Mouse (Mus musculus) olfactory bulb, adult 2 months (tissue): ENCODE measurements around the gene Nisch.

Source experiments
- CTCF ChIP-seq: fragments of 200-500 bp; IDR thresholded peaks from 2 replicates; pipeline ENCODE4 v1.5.1; 2012; ENCODE audit warnings: low read depth, mild to moderate bottlenecking, low read length, moderate library complexity; ENCODE audit not compliant: insufficient read depth
- POLR2A ChIP-seq: fragments of 200-500 bp; IDR thresholded peaks from 2 replicates; pipeline ENCODE4 v1.6.1; 2012; ENCODE audit warnings: mild to moderate bottlenecking, low read depth, low read length, moderate library complexity; ENCODE audit not compliant: insufficient read depth

GRCm38 (mm10) chr14:31165458-31165857 is 51.3 kb downstream of the Nisch start:
- no peak for TF ChIP-seq CTCF
- TF ChIP-seq POLR2A: no peak
